Mouse (Mus musculus) liver, embryonic 11.5 days (tissue): ENCODE data around the gene Rad51b. TPM values are rescaled to one million over a fixed set of nuclear protein-coding genes. Genes with fewer than 3 reads are reported as not detected.
A peak's percentile ranks its signal among the peaks of the same experiment; 100 is the strongest.

Source experiments
- ATAC-seq: fragments of 200-750 bp; cut with Nextera tagmentation; replicated peaks from 2 replicates; pipeline ENCODE4 v1.8.0; 2017; ENCODE audit warnings: moderate number of reproducible peaks, mild to moderate bottlenecking, moderate TSS enrichment, moderate library complexity; ENCODE audit not compliant: low FRiP score
- DNase-seq: peaks from one replicate; pipeline ENCODE4 v3.0.0-alpha.2; 2017; ENCODE audit warnings: low spot score
- H3K27ac ChIP-seq: fragments of 300-500 bp; sonication (generic); 2 replicates; pipeline ENCODE4 v1.5.1; 2014; ENCODE audit warnings: mild to moderate bottlenecking, low read depth, low read length, control low read depth
- H3K27me3 ChIP-seq: fragments of 300-500 bp; sonication (generic); replicated peaks from 2 replicates; pipeline ENCODE4 v1.6.1; 2014; ENCODE audit warnings: low read length, mixed read lengths; ENCODE audit not compliant: control insufficient read depth, insufficient read depth
- H3K36me3 ChIP-seq: fragments of 300-500 bp; sonication (generic); 2 replicates; pipeline ENCODE4 v1.6.1; 2014; ENCODE audit warnings: mild to moderate bottlenecking, low read length, moderate library complexity, mixed read lengths; ENCODE audit not compliant: control insufficient read depth, insufficient read depth
- H3K4me1 ChIP-seq: fragments of 300-500 bp; sonication (generic); replicated peaks from 2 replicates; pipeline ENCODE4 v1.6.1; 2014; ENCODE audit warnings: low read length, mixed read lengths; ENCODE audit not compliant: control insufficient read depth, insufficient read depth
- H3K4me2 ChIP-seq: fragments of 300-500 bp; sonication (generic); 2 replicates; pipeline ENCODE4 v1.6.1; 2014; ENCODE audit warnings: mild to moderate bottlenecking, control low read depth, moderate library complexity
- H3K4me3 ChIP-seq: fragments of 300-500 bp; sonication (generic); 2 replicates; pipeline ENCODE4 v1.5.1; 2014; ENCODE audit warnings: low read depth, low read length, control low read depth
- H3K9ac ChIP-seq: fragments of 300-500 bp; sonication (generic); 2 replicates; pipeline ENCODE4 v1.6.1; 2014; ENCODE audit warnings: low read depth, low read length, control low read depth
- H3K9me3 ChIP-seq: fragments of 300-500 bp; sonication (generic); 2 replicates; pipeline ENCODE4 v1.6.1; 2016; ENCODE audit warnings: low read length, inconsistent platforms, mixed read lengths; ENCODE audit not compliant: control insufficient read depth
- WGBS: fragments of 180-500 bp; shearing (Covaris S2); extraction: QIAGEN DNeasy Blood & Tissue Kit; methylation state at CpG from one replicate; pipeline ENCODE4 v1.1.7; 2014; 5-methylcytosine and 5-hydroxymethylcytosine counted together
- polyA plus RNA-seq: library from polyadenylated mRNA; unstranded; fragments of >200 nt; fragmentation: Nextera tagmentation; extraction: Ambion mirVana; gene quantifications from 2 replicates; pipeline ENCODE4 v1.2.1, GENCODE M21; 2014

Gene Rad51b
- polyA plus RNA-seq, 1 experiment from 2014 or later, result 8.3 TPM

DNA sequence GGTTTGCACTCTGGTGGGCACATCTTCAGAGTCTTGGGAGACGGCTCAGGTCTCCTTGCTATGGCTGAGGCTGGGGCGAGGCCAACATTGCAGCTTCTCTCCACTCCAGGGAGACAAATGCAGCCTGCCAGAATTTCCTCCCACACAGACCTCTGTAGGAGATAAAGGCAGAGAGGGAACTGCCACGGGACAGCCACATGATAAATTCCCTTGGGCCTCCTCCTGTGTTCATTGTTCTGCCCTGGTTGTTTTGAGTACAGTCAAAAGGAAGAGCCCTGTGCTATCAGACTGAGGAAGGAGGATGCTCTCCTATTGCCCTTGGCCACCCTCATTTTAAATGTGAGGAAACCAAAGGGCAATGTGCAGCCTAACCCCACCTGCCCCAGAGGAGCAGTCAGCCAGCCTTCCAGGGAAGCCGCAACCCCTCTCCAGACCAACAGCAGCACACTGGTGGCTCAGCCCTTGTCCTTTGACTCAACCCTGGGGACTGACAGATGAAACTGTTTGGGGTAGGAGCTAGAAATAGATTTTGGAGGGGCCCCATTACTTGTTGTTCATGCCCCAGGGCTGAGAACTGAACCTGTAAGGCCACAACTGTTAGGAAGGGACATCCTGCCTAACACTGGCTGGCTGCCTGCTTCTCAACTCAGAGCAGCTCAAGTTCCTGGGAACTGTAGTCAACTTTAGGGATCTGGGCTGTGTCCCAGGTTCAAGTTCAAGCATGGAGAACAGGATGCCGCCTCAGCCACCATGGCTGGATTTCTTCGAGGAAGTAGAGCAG is 541.3 kb downstream of the Rad51b start:
- peak overlapping the region; percentile 77 for H3K27ac ChIP-seq
- DNase-seq (no peak), ATAC-seq (peak; percentile 77)
- peak overlapping the region; percentile 32 for H3K4me2 ChIP-seq
- WGBS, result 40% methylated on average over 6 of the region's 6 CpGs
- H3K4me3 ChIP-seq, result no peak overlapping the region
- no peaks in the 10 kb centered on the region for H3K27me3 ChIP-seq
- H3K9ac ChIP-seq, result peak overlapping the region; percentile 35; the same call in 1 of the 2 replicates
- no peaks in the 10 kb centered on the region for H3K36me3 ChIP-seq
- H3K4me1 ChIP-seq, result peaks cover 48% of the 10 kb centered on the region
- no peaks in the 10 kb centered on the region for H3K9me3 ChIP-seq

DNA sequence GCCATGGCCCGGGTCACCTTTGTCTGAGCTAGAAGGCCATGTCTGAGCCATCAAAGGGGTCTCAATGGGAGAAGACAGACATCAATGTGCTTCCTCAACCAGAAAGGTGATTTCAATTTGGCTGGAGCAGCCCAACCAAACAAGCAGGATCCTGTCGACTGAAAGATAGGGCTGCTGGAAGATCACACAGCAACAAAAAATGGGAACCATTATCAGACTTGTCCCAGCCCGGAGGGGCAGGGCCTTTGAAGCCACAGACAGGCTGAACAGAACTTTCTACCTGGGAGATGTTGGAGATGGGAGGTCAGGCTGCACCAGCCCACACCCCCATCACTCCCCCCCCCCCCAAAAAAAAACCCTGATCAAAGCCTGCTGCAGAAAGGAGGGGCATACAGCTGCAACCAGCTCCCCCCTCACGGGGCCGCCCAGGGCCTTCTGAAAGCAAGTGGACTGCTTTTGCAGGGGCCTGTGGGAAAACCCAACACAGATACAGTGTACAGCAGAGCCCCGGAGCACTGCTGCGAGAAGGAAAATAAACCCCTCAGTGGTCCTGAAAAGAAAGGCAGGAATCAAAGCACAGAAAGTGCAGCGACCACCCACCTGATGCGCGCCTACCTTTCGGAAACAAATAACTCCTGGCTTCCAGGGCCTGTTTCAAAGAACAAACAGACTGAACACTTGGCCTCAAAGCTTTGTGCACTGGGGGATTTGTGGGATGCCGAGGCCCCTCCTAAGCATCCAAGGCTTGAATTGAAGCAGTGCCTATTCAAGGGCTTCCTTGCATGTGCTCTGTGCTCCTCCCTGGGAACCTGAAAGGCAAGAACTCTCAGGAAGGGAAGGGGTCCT is 542.2 kb downstream of the Rad51b start:
- Histone ChIP-seq H3K36me3 (no peaks in the 10 kb centered on the region), H3K9ac (peak overlapping the region; percentile 35; the same call in 1 of the 2 replicates), H3K27me3 (no peaks in the 10 kb centered on the region), H3K4me3 (no peak overlapping the region), H3K4me1 (peaks cover 56% of the 10 kb centered on the region), H3K27ac (peak overlapping the region; percentile 77), H3K9me3 (no peaks in the 10 kb centered on the region), H3K4me2 (no peak overlapping the region)
- WGBS, result 67% methylated on average over 12 of the region's 12 CpGs
- DNase-seq (no peak), ATAC-seq (no peak)

DNA sequence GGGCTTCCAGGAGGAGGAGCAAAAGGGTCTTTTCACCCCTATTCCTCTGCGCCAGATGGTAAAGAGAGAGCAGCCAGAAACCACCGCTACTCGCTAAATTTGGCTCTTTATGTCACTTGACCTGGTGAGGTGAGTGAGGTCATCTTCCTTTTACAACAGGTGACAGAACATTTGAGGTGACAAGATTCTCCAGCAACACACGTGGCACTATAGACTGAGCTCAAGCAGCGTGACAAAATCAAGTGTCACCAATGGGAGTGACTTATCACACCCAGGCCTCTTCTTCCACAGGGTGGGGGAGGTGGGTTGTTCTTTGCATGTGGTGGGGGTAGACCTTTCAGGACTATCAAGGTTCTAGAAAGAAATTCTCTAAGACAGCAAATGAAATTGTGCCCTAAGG is 543.4 kb downstream of the Rad51b start:
- H3K27me3 ChIP-seq, result no peaks in the 10 kb centered on the region
- DNase-seq, result no peak
- H3K36me3 ChIP-seq, result no peaks in the 10 kb centered on the region
- H3K4me1 ChIP-seq, result peaks cover 59% of the 10 kb centered on the region
- no peak overlapping the region for H3K27ac ChIP-seq
- 65% methylated on average over 5 of the region's 5 CpGs for WGBS
- H3K9me3 ChIP-seq, result no peaks in the 10 kb centered on the region
- no peak overlapping the region for H3K4me2 ChIP-seq
- no peak for ATAC-seq
- H3K9ac ChIP-seq, result no peak overlapping the region
- no peak overlapping the region for H3K4me3 ChIP-seq

DNA sequence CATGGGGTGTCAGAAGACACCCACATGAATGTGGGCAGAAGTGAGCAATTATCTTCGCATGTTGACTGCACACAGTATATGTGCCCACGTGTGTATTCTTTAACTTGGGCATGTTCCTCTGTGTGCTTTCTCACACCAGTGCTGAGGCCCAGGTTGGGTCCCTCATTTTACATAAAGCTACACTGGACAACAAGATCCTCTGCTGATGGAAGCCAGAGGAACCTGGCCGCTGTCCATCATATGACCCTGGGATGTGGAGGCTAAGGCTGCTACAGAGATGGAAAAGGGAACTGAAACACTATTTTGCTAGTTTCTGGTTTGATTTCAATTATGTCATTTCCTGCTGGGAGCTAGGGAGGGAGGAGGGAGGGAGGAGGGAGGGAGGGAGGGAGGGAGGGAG is 544.2 kb downstream of the Rad51b start:
- 76% methylated on average over 3 of the region's 3 CpGs for WGBS
- H3K27me3 ChIP-seq, result no peaks in the 10 kb centered on the region
- H3K4me1 ChIP-seq, result peaks cover 59% of the 10 kb centered on the region
- DNase-seq (no peak), ATAC-seq (no peak)
- no peaks in the 10 kb centered on the region for H3K9me3 ChIP-seq
- no peak overlapping the region for H3K4me3 ChIP-seq
- H3K4me2 ChIP-seq, result no peak overlapping the region
- H3K9ac ChIP-seq, result no peak overlapping the region
- no peak overlapping the region for H3K27ac ChIP-seq
- no peaks in the 10 kb centered on the region for H3K36me3 ChIP-seq

DNA sequence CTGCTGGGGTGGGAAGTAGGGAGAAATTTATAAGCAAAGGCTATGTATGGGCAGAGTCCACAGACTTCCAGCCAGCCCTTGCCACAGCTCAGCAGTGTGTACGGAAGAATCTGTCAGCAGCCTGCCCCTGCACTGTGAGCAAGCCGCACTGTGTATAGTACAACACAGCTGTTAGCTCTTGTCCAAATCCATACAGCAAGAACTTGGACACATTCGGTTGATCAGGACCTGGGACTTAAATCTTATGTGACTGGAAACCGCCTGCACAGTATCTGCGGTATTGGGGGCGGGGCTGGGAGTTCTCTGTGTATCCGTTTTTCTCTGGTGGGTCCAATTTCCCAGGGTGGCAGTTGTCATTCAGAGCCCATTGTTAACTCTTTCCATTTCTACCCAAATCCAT is 545.2 kb downstream of the Rad51b start:
- Histone ChIP-seq H3K27ac (peak overlapping the region; percentile 70), H3K36me3 (no peaks in the 10 kb centered on the region), H3K4me1 (peaks cover 59% of the 10 kb centered on the region), H3K9ac (no peak overlapping the region), H3K9me3 (no peaks in the 10 kb centered on the region), H3K4me3 (no peak overlapping the region), H3K4me2 (no peak overlapping the region), H3K27me3 (no peaks in the 10 kb centered on the region)
- no peak for ATAC-seq
- no peak for DNase-seq
- WGBS, result 43% methylated on average over 7 of the region's 7 CpGs

DNA sequence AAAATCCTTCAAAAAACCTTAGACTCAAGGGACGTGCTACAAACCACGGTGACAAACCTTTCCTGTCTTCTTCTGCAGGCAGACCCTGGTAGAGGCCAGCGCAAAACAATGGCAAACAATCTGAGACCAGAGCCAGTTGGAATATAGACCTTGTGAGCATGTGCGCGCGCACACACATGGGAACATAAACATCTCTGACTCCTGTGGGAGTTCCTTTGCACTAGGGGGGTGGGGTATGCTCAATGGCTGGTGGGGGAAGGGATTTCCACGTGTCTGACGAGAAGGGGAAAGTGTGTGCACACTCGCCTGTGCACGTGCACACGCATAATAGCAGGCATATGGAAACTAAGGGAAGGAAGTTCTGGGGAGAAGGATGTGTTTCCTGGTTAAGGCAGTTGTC is 545.9 kb downstream of the Rad51b start:
- H3K36me3 ChIP-seq, result no peaks in the 10 kb centered on the region
- no peak overlapping the region for H3K4me2 ChIP-seq
- DNase-seq, result no peak
- no peaks in the 10 kb centered on the region for H3K27me3 ChIP-seq
- H3K4me1 ChIP-seq, result peaks cover 53% of the 10 kb centered on the region
- H3K4me3 ChIP-seq, result no peak overlapping the region
- 62% methylated on average over 11 of the region's 11 CpGs for WGBS
- ATAC-seq, result no peak
- H3K27ac ChIP-seq, result peak overlapping the region; percentile 70; the same call in 1 of the 2 replicates
- no peaks in the 10 kb centered on the region for H3K9me3 ChIP-seq
- H3K9ac ChIP-seq, result 0 out of 2 replicates have a peak overlapping the region, but pooled peaks have one; percentile 4

DNA sequence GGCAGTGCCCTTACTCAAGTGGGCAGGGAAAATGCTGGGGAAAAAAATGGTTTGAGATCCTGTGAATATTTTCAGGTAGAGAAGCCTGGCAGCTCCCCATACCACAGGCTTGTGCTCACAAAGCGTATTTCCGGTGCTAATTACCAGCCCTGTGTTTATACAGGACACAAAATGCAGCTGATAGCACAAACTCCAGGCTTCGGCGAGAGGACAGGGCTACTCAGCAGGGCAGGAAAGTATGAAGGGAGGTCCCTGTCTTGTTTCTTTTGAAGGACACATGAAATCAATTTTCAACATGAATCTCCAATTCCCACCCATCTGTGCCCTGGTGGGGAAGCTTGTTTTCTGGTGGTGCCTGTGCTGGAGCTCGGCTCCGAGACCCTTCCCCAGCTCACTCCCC is 546.4 kb downstream of the Rad51b start:
- Histone ChIP-seq H3K9me3 (no peaks in the 10 kb centered on the region), H3K9ac (0 out of 2 replicates have a peak overlapping the region, but pooled peaks have one; percentile 4), H3K36me3 (no peaks in the 10 kb centered on the region), H3K27me3 (no peaks in the 10 kb centered on the region), H3K4me3 (no peak overlapping the region), H3K27ac (peak overlapping the region; percentile 40), H3K4me1 (peaks cover 51% of the 10 kb centered on the region), H3K4me2 (no peak overlapping the region)
- ATAC-seq, result no peak
- no peak for DNase-seq
- 50% methylated on average over 6 of the region's 6 CpGs for WGBS

DNA sequence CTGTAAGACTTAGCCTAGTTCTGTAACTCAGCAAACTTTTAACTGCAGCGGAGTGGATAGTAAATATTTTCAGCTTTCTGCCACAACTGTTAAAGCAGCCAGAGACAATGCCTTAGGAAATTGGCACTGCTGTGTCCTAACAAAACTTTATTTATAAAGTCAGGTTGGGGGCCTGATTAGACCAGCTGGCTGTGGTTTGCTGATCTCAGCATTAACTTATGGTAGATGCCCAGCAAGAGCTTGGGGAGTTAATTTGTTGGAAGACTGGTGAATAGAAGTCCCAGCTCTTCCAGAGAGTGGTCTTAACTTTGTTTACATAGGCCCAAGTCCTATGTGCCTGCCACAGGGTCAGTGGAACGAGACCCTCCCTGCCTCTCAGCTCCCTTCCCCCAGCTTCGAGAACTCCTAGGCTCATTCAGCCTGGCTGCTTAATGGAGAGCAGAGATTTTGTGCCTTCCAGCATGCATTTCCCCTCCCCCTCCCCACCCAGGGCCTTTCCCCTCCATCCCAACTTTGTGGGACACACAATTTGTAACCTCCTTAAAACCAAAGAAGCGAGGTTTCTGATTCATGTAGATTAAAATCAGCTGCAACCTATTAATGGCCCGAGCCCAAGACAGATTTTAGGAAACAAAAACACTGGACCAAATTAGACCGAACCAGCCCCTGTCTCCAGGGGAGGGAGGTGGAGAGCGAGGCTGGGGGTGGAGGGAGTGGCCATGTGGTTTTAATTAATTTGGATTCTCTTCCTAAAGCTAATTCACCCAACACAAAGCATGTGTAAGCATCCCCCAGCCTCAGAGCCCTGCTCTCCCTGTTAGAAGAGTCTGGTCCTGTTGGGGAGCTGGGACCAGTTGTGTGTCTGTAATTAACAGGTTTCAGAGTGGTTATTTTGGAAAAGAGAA is 549.4 kb downstream of the Rad51b start:
- Histone ChIP-seq H3K9me3 (no peaks in the 10 kb centered on the region), H3K27ac (no peak overlapping the region), H3K4me3 (no peak overlapping the region), H3K9ac (no peak overlapping the region), H3K36me3 (no peaks in the 10 kb centered on the region), H3K27me3 (no peaks in the 10 kb centered on the region), H3K4me2 (no peak overlapping the region), H3K4me1 (peaks cover 31% of the 10 kb centered on the region)
- ATAC-seq (no peak), DNase-seq (no peak)
- 63% methylated on average over 7 of the region's 7 CpGs for WGBS
